Mouse (Mus musculus): ENCODE data around the gene Scube1. TPM values are rescaled to one million over a fixed set of nuclear protein-coding genes. Genes with fewer than 3 reads are reported as not detected.
A peak's percentile ranks its signal among the peaks of the same experiment; 100 is the strongest.

Scube1 gene
- polyA plus RNA-seq, 2 experiments from 2014 or later: not detected

DNA sequence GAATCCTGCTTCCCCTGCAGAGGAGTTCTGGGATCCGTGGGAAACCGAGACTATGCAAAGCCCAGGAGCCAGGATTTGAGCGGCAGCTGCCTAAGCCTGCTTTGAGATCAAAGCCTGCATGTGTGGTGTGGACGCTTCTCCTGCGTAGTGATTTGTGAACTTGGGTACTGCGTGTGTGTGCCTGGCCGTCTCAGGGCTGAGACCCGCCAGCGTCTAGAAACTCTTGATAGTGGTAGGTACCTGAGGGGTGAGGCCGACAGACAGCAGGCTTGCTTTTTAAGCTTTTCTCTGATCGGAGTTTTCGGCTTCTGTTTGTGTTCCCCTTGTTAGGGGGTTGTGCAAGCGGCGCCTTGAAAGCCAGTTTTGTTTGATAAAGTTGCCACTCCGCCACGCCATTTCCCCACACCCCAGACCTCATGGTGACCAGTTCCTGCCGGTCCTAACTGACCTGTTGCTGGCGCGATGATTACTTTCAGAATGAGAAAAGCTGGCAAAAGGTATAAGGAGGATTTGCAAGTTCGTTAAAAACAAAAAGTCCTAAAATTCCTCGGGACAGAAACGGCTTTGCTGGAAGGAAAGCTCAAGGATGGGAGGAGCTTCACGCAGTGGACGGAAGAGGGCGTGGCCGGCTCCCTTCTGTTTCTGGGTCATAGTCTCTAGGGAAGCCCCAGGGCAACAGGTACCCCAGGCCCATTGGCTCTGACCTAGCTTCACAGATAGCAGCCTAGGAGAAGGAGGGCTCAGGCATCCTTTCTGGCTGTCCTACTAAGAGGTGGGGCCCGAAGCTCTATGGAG lies 160.8 kb downstream of the Scube1 start:
- peak; percentile 30 for ATAC-seq

DNA sequence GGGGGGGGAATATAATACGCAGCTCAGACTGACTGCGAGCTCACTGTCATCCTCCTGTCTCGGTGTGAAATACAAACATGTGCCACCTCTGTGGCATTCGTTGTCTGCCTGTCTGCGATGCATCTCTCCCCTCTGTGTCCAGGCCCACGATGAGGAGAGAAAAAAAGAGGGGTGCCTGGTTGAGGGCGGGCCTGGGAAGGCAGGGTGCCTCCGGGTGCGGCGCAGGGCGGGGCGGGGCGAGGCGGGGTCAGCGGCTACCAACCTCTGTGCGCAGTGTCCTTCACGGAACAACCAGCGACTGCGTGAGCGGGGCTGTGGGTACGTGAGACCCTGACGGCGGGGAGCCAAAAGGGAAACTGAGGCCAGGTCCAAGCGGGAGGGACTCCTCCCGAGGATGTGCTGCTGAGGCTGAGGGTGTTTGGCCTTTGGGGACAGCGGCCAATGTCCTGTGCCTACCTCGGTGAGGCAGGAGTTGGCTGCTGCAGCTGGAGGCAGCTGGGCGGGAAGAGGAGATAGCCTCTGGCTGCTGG lies 161.4 kb downstream of the Scube1 start, which contains the start of the genes Tspo and Mcat:
Tspo (plus strand) TSS at position 266 of the 530 bp plus-strand sequence.
Mcat (minus strand) TSS at position 461 of the 530 bp plus-strand sequence.
- peak; percentile 40 for ATAC-seq

DNA sequence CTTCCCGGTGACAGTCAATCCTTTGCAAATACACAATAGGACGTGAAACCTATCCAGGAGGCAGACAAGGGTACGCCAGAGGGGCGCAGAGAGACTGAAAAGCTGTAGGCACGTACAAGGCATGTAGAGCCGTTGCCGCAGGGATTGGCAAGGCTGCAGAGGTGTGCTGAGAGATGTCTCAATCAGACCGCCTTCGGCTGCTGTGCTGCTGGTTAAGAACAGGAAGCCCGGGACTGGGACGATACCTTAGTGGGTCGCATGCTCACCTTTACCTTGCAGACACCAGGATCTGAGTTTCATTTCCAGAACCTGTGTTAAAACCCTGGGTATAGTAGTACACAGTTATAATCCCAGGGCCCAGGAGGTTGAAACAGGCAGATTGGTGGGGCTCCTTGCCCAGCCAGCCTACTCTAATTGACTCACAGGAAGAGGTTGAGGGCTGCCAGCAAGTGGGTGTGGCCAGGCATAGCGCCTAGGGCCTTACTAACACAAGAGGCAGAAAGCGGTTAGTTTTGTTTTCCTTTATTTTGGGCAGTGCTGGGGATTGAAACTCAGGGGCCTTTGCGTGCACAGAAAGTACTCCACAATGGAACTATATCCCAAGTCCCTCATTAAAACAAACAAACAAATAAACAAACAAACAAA lies 162.1 kb downstream of the Scube1 start:
- ATAC-seq: peak; percentile 90

DNA sequence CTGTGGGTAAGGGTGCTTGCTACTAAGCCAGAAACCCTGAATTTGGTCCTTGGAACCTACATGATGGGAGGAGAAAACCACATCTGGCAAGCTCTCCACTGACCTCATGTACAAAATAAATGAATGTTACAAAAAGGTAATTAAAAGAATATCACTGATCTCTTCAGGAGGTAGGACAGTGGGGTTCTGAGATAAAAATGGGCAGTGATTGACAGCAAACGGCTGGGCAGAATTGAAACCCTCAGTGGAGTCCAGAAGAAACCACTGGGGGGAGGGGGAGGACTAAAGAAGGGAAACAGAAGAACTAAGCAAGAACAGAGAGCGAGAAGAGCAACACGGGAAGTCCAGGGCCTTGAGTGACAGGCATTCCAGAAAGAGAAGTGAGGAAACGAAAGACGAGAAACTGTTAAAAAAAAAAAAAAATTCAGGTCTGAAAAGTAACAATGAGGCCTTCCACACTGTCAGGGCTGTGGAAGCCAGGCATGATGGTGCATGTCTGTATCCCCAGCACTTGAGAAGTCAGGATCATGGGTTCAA lies 163.8 kb downstream of the Scube1 start:
- ATAC-seq: no peak

DNA sequence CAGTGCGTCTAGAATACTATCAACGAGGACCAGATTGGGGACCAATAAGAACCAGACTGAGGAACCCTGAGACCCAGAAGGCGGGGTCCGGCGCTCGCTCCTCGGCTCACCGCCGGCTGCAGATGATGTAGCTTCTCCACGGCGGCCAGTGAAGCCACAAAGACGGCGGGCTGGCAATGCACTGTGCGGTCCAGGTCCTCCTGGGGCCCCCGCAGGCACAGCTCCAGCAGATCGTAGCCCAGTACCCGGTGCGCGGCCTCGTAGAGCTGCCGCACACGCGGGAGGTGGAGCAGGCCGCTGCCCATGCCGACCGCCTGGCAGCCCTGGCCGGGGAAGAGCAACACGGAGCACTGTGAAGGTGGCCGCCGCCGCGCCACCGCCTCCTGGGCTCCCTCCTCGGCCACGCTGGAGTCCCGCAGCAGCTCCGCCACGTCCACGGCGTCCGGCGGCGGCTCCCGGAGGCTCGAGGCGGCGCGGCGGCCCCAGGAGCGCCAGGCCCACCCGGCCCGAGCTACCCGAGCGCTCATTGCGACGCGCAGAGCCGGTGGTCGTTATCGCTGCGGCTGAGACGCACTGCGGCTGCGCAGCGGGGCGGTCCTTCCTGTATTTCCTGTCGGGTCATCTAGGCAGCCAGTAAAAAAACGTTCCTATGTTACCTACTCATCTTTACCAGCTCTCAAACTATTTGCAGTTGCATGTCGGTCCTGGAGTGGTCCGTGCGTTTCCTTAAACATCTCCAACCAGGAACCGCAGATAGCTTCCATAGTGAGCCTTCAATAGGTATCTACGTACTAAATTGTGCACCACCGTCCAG lies 169.5 kb downstream of the Scube1 start:
- peak; percentile 87 for ATAC-seq

Other genes starting within 250 kb of the Scube1 start
- gene Ttll1, start 214.1 kb downstream of the Scube1 start, polyA plus RNA-seq (2017; shearing (Covaris generic)): 1 to 10 TPM; 8.4 to 9.8 TPM
- gene Bik, start 198.2 kb downstream of the Scube1 start, polyA plus RNA-seq (2017; shearing (Covaris generic)): 1 to 10 TPM; 1.1 to 2.5 TPM
- gene Tspo, start 161.4 kb downstream of the Scube1 start, polyA plus RNA-seq (2017; shearing (Covaris generic)): 100 to 1,000 TPM; 372 to 374 TPM
- 1 to 10 TPM; 3.3 to 3.4 TPM for gene Mcat, start 161.2 kb downstream of the Scube1 start, polyA plus RNA-seq (2017; shearing (Covaris generic))
- 10 to 100 TPM; 12.2 to 14.2 TPM for gene Ttll12, start 129.9 kb downstream of the Scube1 start, polyA plus RNA-seq (2017; shearing (Covaris generic))
- not detected for gene Mpped1, start 54.4 kb upstream of the Scube1 start, polyA plus RNA-seq (2017; shearing (Covaris generic))